Mouse (Mus musculus) cerebellum, adult 8-10 months (tissue): ENCODE measurements around the gene Gm20716.

Source experiments
- DNase-seq: peaks from one replicate; pipeline ENCODE4 v3.0.0; 2022

The Gm20716 gene

GRCm38 (mm10) chr2:168230026-168230728 lies at the start of gene Gm20716, which contains the start of the genes Dpm1 and Mocs3:
Gm20716 (minus strand) TSS chr2:168230364.
Dpm1 (minus strand) TSS chr2:168230591.
Mocs3 (plus strand) TSS chr2:168230622.
- peak; percentile 86 for DNase-seq

- peak; percentile 50 for DNase-seq
These were observed 44.3 kb upstream of the Gm20716 start for GRCm38 (mm10) chr2:168274374-168274935.

GRCm38 (mm10) chr2:168273387-168273786 lies 43.2 kb upstream of the Gm20716 start:
- no peak for DNase-seq

- no peak for DNase-seq
These were observed 37.9 kb upstream of the Gm20716 start for GRCm38 (mm10) chr2:168268033-168268432.

- no peak for DNase-seq
These were observed 30.7 kb upstream of the Gm20716 start for GRCm38 (mm10) chr2:168260900-168261299.

GRCm38 (mm10) chr2:168260124-168260523 lies 30.0 kb upstream of the Gm20716 start:
- no peak for DNase-seq

- DNase-seq = no peak
These were observed 28.9 kb upstream of the Gm20716 start for GRCm38 (mm10) chr2:168259046-168259445.

- no peak for DNase-seq
These were observed 27.0 kb upstream of the Gm20716 start for GRCm38 (mm10) chr2:168257188-168257587.

GRCm38 (mm10) chr2:168256506-168256905 lies 26.3 kb upstream of the Gm20716 start:
- DNase-seq = no peak

GRCm38 (mm10) chr2:168253822-168254221 lies 23.7 kb upstream of the Gm20716 start:
- DNase-seq = no peak

GRCm38 (mm10) chr2:168252639-168253292 lies 22.6 kb upstream of the Gm20716 start:
- DNase-seq = no peak

- peak; percentile 86 for DNase-seq
These were observed 20.1 kb upstream of the Gm20716 start for GRCm38 (mm10) chr2:168250270-168250669.

- DNase-seq = no peak
These were observed 18.7 kb upstream of the Gm20716 start for GRCm38 (mm10) chr2:168248856-168249245.

GRCm38 (mm10) chr2:168248167-168248855 lies 18.1 kb upstream of the Gm20716 start:
- no peak for DNase-seq

- no peak for DNase-seq
These were observed 15.4 kb upstream of the Gm20716 start for GRCm38 (mm10) chr2:168245571-168245970.

- DNase-seq = no peak
These were observed 13.1 kb upstream of the Gm20716 start for GRCm38 (mm10) chr2:168243278-168243677.

GRCm38 (mm10) chr2:168242841-168243240 lies 12.7 kb upstream of the Gm20716 start:
- no peak for DNase-seq

GRCm38 (mm10) chr2:168238335-168238734 lies 8.2 kb upstream of the Gm20716 start:
- no peak for DNase-seq

GRCm38 (mm10) chr2:168233286-168233685 lies 3.1 kb upstream of the Gm20716 start:
- DNase-seq = no peak

GRCm38 (mm10) chr2:168231471-168231829 lies 1.3 kb upstream of the Gm20716 start:
- DNase-seq = no peak

- peak; percentile 26 for DNase-seq
These were observed 758 bp upstream of the Gm20716 start for GRCm38 (mm10) chr2:168230773-168231470.

GRCm38 (mm10) chr2:168229116-168230025 lies 793 bp downstream of the Gm20716 start:
- peak; percentile 48 for DNase-seq
